Mouse (Mus musculus) CH12.LX (cell line): ENCODE measurements at regions not wholly inside any gene's neighbourhood (a gene's known extent, or its start where the extent isn't known, plus 50 kb on each side); places are given as distances from the start of the nearest gene placed in this dataset.

Experiments
- CTCF ChIP-seq, 2 experiments: IDR thresholded peaks in 1 of 2; conservative IDR thresholded peaks in 1 of 2; 2 replicates each; pipeline ENCODE4 v1.5.1; 2011 to 2012; ENCODE audit warnings: low read depth in 2 of 2, low read length in 2 of 2, improper control_type of control experiment in 1 of 2, inconsistent platforms in 1 of 2, mild to moderate bottlenecking in 1 of 2, moderate library complexity in 1 of 2
- E2F4 ChIP-seq: IDR thresholded peaks from 2 replicates; pipeline ENCODE4 v1.6.1; 2011; ENCODE audit warnings: low read depth, low read length, improper control_type of control experiment; ENCODE audit not compliant: insufficient replicate concordance
- EP300 ChIP-seq: IDR thresholded peaks from 2 replicates; pipeline ENCODE4 v1.6.1; 2011; ENCODE audit warnings: low read length, improper control_type of control experiment
- ETS1 ChIP-seq: conservative IDR thresholded peaks from 2 replicates; pipeline ENCODE4 v1.6.1; 2012; ENCODE audit warnings: low read depth, mild to moderate bottlenecking, inconsistent platforms, low read length, improper control_type of control experiment, moderate library complexity
- KAT2A ChIP-seq: IDR thresholded peaks from 2 replicates; pipeline ENCODE4 v1.6.1; 2012; ENCODE audit warnings: low read length, improper control_type of control experiment, inconsistent platforms; ENCODE audit not compliant: insufficient replicate concordance
- MAFK ChIP-seq: IDR thresholded peaks from 2 replicates; pipeline ENCODE4 v1.6.1; 2011; ENCODE audit warnings: low read length, improper control_type of control experiment; ENCODE audit not compliant: insufficient replicate concordance
- MAX ChIP-seq: IDR thresholded peaks from 2 replicates; pipeline ENCODE4 v1.6.1; 2011; ENCODE audit warnings: low read length, improper control_type of control experiment
- MYC ChIP-seq: IDR thresholded peaks from 2 replicates; pipeline ENCODE4 v1.6.1; 2011; ENCODE audit warnings: low read depth, mild to moderate bottlenecking, improper control_type of control experiment, low read length
- NRF1 ChIP-seq: IDR thresholded peaks from 2 replicates; pipeline ENCODE4 v1.6.1; 2014; ENCODE audit warnings: low read depth, mild to moderate bottlenecking, inconsistent platforms, low read length, improper control_type of control experiment, moderate library complexity
- POLR2A ChIP-seq: IDR thresholded peaks from 2 replicates; pipeline ENCODE4 v1.6.1; 2011; ENCODE audit warnings: low read depth, mild to moderate bottlenecking, improper control_type of control experiment, low read length
- POLR2AphosphoS2 ChIP-seq: IDR thresholded peaks from 2 replicates; pipeline ENCODE4 v1.6.1; 2011; ENCODE audit warnings: low read depth, low read length, improper control_type of control experiment
- ZNF384 ChIP-seq: IDR thresholded peaks from 2 replicates; pipeline ENCODE4 v1.6.1; 2012; ENCODE audit warnings: low read depth, low read length, improper control_type of control experiment, inconsistent platforms

DNA sequence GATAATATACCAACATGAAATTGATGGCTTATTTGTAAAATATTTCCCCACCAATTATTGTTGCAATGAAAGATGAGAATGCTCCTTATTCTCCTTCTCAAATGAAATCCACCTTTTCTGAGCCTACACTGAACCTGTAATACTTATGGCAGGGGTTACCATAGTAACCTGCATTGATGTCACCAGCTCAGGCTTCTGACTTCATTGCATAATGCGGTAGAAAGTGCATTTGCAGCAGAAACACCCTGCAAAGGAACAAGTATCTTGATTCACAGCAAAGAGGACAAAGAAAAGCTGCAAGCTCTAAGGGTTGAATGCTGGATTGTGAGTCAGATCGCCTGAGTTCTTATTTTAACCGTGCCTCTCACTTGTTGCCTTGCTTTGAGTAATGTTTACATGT, 75.5 kb upstream of the Stxbp5 start:
- TF ChIP-seq POLR2AphosphoS2 = no peak
- no peak for TF ChIP-seq POLR2A
- no peak for TF ChIP-seq MYC
- no peak for TF ChIP-seq KAT2A
- no peak for TF ChIP-seq CTCF (conservative IDR thresholded peaks at IDR 0.05 in 1 of 2, IDR thresholded peaks at IDR 0.05 in 1 of 2; ENCODE audit: low read depth in 2 of 2, low read length in 2 of 2)
- no peak for TF ChIP-seq E2F4
- TF ChIP-seq ETS1 = no peak
- no peak for TF ChIP-seq EP300
- TF ChIP-seq NRF1 = no peak
- no peak for TF ChIP-seq MAFK
- TF ChIP-seq MAX = no peak
- TF ChIP-seq ZNF384 = no peak
